Mouse (Mus musculus) heart, embryonic 11.5 days (tissue): Measurements from ENCODE around the gene Krt20. TPM values are rescaled to one million over a fixed set of nuclear protein-coding genes. Genes with fewer than 3 reads are reported as not detected.

Experiments
- ATAC-seq: fragments of 200-750 bp; cut with Nextera tagmentation; replicated peaks from 2 replicates; pipeline ENCODE4 v1.8.0; 2017; ENCODE audit warnings: moderate library complexity; ENCODE audit not compliant: insufficient number of reproducible peaks, low FRiP score, low TSS enrichment
- H3K27ac ChIP-seq: fragments of 300-500 bp; sonication (generic); 2 replicates; pipeline ENCODE4 v1.5.1; 2014; ENCODE audit warnings: mild to moderate bottlenecking, low read depth, low read length
- H3K27me3 ChIP-seq: fragments of 300-500 bp; sonication (generic); 2 replicates; pipeline ENCODE4 v1.6.1; 2014; ENCODE audit warnings: mild to moderate bottlenecking, low read length, mixed read lengths; ENCODE audit not compliant: control insufficient read depth, insufficient read depth
- H3K36me3 ChIP-seq: fragments of 300-500 bp; sonication (generic); 2 replicates; pipeline ENCODE4 v1.6.1; 2014; ENCODE audit warnings: mild to moderate bottlenecking, low read length, moderate library complexity, mixed read lengths; ENCODE audit not compliant: control insufficient read depth, insufficient read depth
- H3K4me1 ChIP-seq: fragments of 300-500 bp; sonication (generic); 2 replicates; pipeline ENCODE4 v1.6.1; 2014; ENCODE audit warnings: low read length; ENCODE audit not compliant: control insufficient read depth, insufficient read depth
- H3K4me2 ChIP-seq: fragments of 300-500 bp; sonication (generic); 2 replicates; pipeline ENCODE4 v1.6.1; 2014; ENCODE audit warnings: mild to moderate bottlenecking, moderate library complexity
- H3K4me3 ChIP-seq: fragments of 300-500 bp; sonication (generic); 2 replicates; pipeline ENCODE4 v1.5.1; 2014; ENCODE audit warnings: low read depth, low read length
- H3K9ac ChIP-seq: fragments of 300-500 bp; sonication (generic); 2 replicates; pipeline ENCODE4 v1.6.1; 2014; ENCODE audit warnings: mild to moderate bottlenecking, low read depth, low read length, moderate library complexity
- H3K9me3 ChIP-seq: fragments of 300-500 bp; sonication (generic); replicated peaks from 2 replicates; pipeline ENCODE4 v1.6.1; 2016; ENCODE audit warnings: low read length; ENCODE audit not compliant: control insufficient read depth
- WGBS: fragments of 180-500 bp; shearing (Covaris S2); extraction: QIAGEN DNeasy Blood & Tissue Kit; methylation state at CpG from one replicate; pipeline ENCODE4 v1.1.7; 2014; ENCODE audit not compliant: insufficient replicate concordance; 5-methylcytosine and 5-hydroxymethylcytosine counted together
- polyA plus RNA-seq: library from polyadenylated mRNA; unstranded; fragments of >200 nt; fragmentation: Nextera tagmentation; extraction: Ambion mirVana; gene quantifications from 2 replicates; pipeline ENCODE4 v1.2.1, GENCODE M21; 2014

Gene Krt20
- polyA plus RNA-seq, 1 experiment from 2014 or later = 3.7 TPM

- whole genome bisulfite sequencing = 8% methylated on average over 8 of the region's 8 CpGs
- Histone ChIP-seq H3K4me2 (no peak overlapping the region), H3K4me3 (no peak overlapping the region), H3K36me3 (no peaks in the 10 kb centered on the region), H3K9ac (no peak overlapping the region), H3K4me1 (no peaks in the 10 kb centered on the region), H3K27me3 (no peaks in the 10 kb centered on the region), H3K27ac (no peak overlapping the region), H3K9me3 (no peaks in the 10 kb centered on the region)
- no peak for ATAC-seq
Measured at GRCm38 (mm10) chr11:99463155-99463554, 25.2 kb upstream of the Krt20 start.

GRCm38 (mm10) chr11:99461736-99462135 lies 23.8 kb upstream of the Krt20 start:
- WGBS = 69% methylated on average over 7 of the region's 7 CpGs

GRCm38 (mm10) chr11:99458887-99459286 lies 20.9 kb upstream of the Krt20 start:
- H3K4me2 ChIP-seq = no peak overlapping the region
- no peaks in the 10 kb centered on the region for H3K9me3 ChIP-seq
- 57% methylated on average over 7 of the region's 7 CpGs for WGBS
- no peak overlapping the region for H3K27ac ChIP-seq
- no peak overlapping the region for H3K4me3 ChIP-seq
- H3K4me1 ChIP-seq = no peaks in the 10 kb centered on the region
- H3K27me3 ChIP-seq = no peaks in the 10 kb centered on the region
- no peak for ATAC-seq
- no peak overlapping the region for H3K9ac ChIP-seq
- H3K36me3 ChIP-seq = no peaks in the 10 kb centered on the region

More at GRCm38 (mm10) chr11:99461736-99462135, 23.8 kb upstream of the Krt20 start:
- no peaks in the 10 kb centered on the region for H3K4me1 ChIP-seq
- H3K27ac ChIP-seq = no peak overlapping the region
- no peaks in the 10 kb centered on the region for H3K9me3 ChIP-seq
- H3K9ac ChIP-seq = no peak overlapping the region
- no peak overlapping the region for H3K4me2 ChIP-seq
- H3K36me3 ChIP-seq = no peaks in the 10 kb centered on the region
- no peaks in the 10 kb centered on the region for H3K27me3 ChIP-seq
- ATAC-seq = no peak
- H3K4me3 ChIP-seq = no peak overlapping the region

- H3K4me3 ChIP-seq = no peak overlapping the region
- no peaks in the 10 kb centered on the region for H3K27me3 ChIP-seq
- no peak overlapping the region for H3K4me2 ChIP-seq
- H3K4me1 ChIP-seq = no peaks in the 10 kb centered on the region
- ATAC-seq = no peak
- H3K36me3 ChIP-seq = no peaks in the 10 kb centered on the region
- H3K9ac ChIP-seq = no peak overlapping the region
- no peaks in the 10 kb centered on the region for H3K9me3 ChIP-seq
- H3K27ac ChIP-seq = no peak overlapping the region
- WGBS = 73% methylated on average over 10 of the region's 10 CpGs
Measured at GRCm38 (mm10) chr11:99454759-99455158, 16.8 kb upstream of the Krt20 start.

GRCm38 (mm10) chr11:99454044-99454443 lies 16.1 kb upstream of the Krt20 start:
- H3K4me1 ChIP-seq = no peaks in the 10 kb centered on the region
- no peaks in the 10 kb centered on the region for H3K36me3 ChIP-seq
- H3K9me3 ChIP-seq = no peaks in the 10 kb centered on the region
- no peaks in the 10 kb centered on the region for H3K27me3 ChIP-seq
- ATAC-seq = no peak
- no peak overlapping the region for H3K4me2 ChIP-seq
- H3K4me3 ChIP-seq = no peak overlapping the region
- WGBS = 81% methylated on average over 4 of the region's 4 CpGs
- no peak overlapping the region for H3K9ac ChIP-seq
- no peak overlapping the region for H3K27ac ChIP-seq

- H3K27me3 ChIP-seq = no peaks in the 10 kb centered on the region
- no peak overlapping the region for H3K4me2 ChIP-seq
- no peaks in the 10 kb centered on the region for H3K9me3 ChIP-seq
- H3K36me3 ChIP-seq = no peaks in the 10 kb centered on the region
- no peak overlapping the region for H3K27ac ChIP-seq
- no peak for ATAC-seq
- H3K4me1 ChIP-seq = no peaks in the 10 kb centered on the region
- no peak overlapping the region for H3K9ac ChIP-seq
- WGBS = 45% methylated on average over 2 of the region's 2 CpGs
- H3K4me3 ChIP-seq = no peak overlapping the region
Measured at GRCm38 (mm10) chr11:99448769-99449168, 10.8 kb upstream of the Krt20 start.

GRCm38 (mm10) chr11:99441220-99441619 lies 3.3 kb upstream of the Krt20 start:
- H3K4me3 ChIP-seq = no peak overlapping the region
- H3K27ac ChIP-seq = no peak overlapping the region
- H3K9ac ChIP-seq = no peak overlapping the region
- no peak for ATAC-seq
- H3K4me2 ChIP-seq = no peak overlapping the region
- H3K4me1 ChIP-seq = no peaks in the 10 kb centered on the region
- H3K27me3 ChIP-seq = no peaks in the 10 kb centered on the region
- H3K9me3 ChIP-seq = no peaks in the 10 kb centered on the region
- WGBS = 61% methylated on average over 8 of the region's 8 CpGs
- no peaks in the 10 kb centered on the region for H3K36me3 ChIP-seq

GRCm38 (mm10) chr11:99439465-99439864 lies 1.5 kb upstream of the Krt20 start:
- WGBS = 70% methylated on average over 10 of the region's 10 CpGs
- H3K27ac ChIP-seq = no peak overlapping the region
- H3K27me3 ChIP-seq = no peaks in the 10 kb centered on the region
- no peak for ATAC-seq
- H3K36me3 ChIP-seq = no peaks in the 10 kb centered on the region
- no peak overlapping the region for H3K4me3 ChIP-seq
- no peak overlapping the region for H3K9ac ChIP-seq
- H3K4me2 ChIP-seq = no peak overlapping the region
- H3K4me1 ChIP-seq = no peaks in the 10 kb centered on the region
- H3K9me3 ChIP-seq = no peaks in the 10 kb centered on the region

GRCm38 (mm10) chr11:99436625-99437024 lies 1.3 kb downstream of the Krt20 start:
- Histone ChIP-seq H3K9me3 (no peaks in the 10 kb centered on the region), H3K9ac (no peak overlapping the region), H3K36me3 (no peaks in the 10 kb centered on the region), H3K4me2 (no peak overlapping the region), H3K27me3 (no peaks in the 10 kb centered on the region), H3K27ac (no peak overlapping the region), H3K4me3 (no peak overlapping the region), H3K4me1 (no peaks in the 10 kb centered on the region)
- ATAC-seq = no peak
- 45% methylated on average over 4 of the region's 4 CpGs for WGBS
